Mouse (Mus musculus) liver, adult 2 months (tissue): ENCODE measurements around the gene Map2k5.

Experiments used
- CTCF ChIP-seq: fragments of 200-500 bp; IDR thresholded peaks from 2 replicates; pipeline ENCODE4 v1.5.1; 2011; ENCODE audit warnings: low read depth, low read length, control low read depth
- POLR2A ChIP-seq: fragments of 200-500 bp; IDR thresholded peaks from 2 replicates; pipeline ENCODE4 v1.6.1; 2011; ENCODE audit warnings: low read length, control low read depth; ENCODE audit not compliant: insufficient read depth; ENCODE audit errors: extremely low read depth

DNA sequence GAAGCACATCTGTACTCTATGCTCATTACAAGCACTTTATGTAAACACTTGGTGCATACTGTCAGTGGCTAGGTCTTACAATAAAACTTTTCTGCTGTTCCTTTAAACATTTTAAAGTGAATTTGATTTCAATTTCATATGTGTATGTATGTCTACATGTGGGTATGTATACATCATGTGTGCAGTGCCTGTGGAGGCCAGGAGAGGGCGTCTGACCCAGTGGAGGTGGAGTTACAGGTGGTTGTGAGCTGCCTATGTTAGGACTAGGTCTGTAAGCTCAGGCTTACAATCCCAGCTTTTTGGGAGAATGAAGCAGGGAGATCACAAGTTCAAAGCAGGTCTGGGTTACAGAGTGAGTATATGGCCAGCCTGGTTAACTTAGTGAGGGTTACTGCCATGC is 208.6 kb downstream of the Map2k5 start:
- TF ChIP-seq CTCF (peak; percentile 35; the same call in 1 of the 2 replicates), POLR2A (no peak)
